Mouse (Mus musculus) kidney, postnatal 0 days (tissue): ENCODE results near the gene Stra6. TPM values are rescaled to one million over a fixed set of nuclear protein-coding genes. Genes with fewer than 3 reads are reported as not detected.

ENCODE experiments used
- ATAC-seq: fragments of 200-750 bp; cut with Nextera tagmentation; replicated peaks from 2 replicates; pipeline ENCODE4 v1.8.0; 2017; ENCODE audit warnings: low read depth, moderate number of reproducible peaks, moderate TSS enrichment, moderate library complexity; ENCODE audit not compliant: low FRiP score
- DNase-seq: peaks from one replicate; pipeline ENCODE4 v3.0.0-alpha.2; 2016; ENCODE audit warnings: low spot score
- H3K27ac ChIP-seq: fragments of 300-500 bp; sonication (generic); 2 replicates; pipeline ENCODE4 v1.5.1; 2014; ENCODE audit warnings: mild to moderate bottlenecking
- H3K27me3 ChIP-seq: fragments of 300-500 bp; sonication (generic); 2 replicates; pipeline ENCODE4 v1.6.1; 2014; ENCODE audit warnings: low read length, mixed read lengths; ENCODE audit not compliant: insufficient read depth
- H3K36me3 ChIP-seq: fragments of 300-500 bp; sonication (generic); 2 replicates; pipeline ENCODE4 v1.6.1; 2014; ENCODE audit warnings: low read length, mixed read lengths; ENCODE audit not compliant: insufficient read depth
- H3K4me1 ChIP-seq: fragments of 300-500 bp; sonication (generic); replicated peaks from 2 replicates; pipeline ENCODE4 v1.6.1; 2014; ENCODE audit warnings: antibody characterized with exemption, low read length, mixed read lengths; ENCODE audit not compliant: insufficient read depth
- H3K4me2 ChIP-seq: fragments of 300-500 bp; sonication (generic); 2 replicates; pipeline ENCODE4 v1.6.1; 2014; ENCODE audit warnings: mild to moderate bottlenecking, low read length, moderate library complexity, mixed read lengths
- H3K4me3 ChIP-seq: fragments of 300-500 bp; sonication (generic); replicated peaks from 2 replicates; pipeline ENCODE4 v1.5.1; 2014; ENCODE audit warnings: low read depth, low read length
- H3K9ac ChIP-seq: fragments of 300-500 bp; sonication (generic); 2 replicates; pipeline ENCODE4 v1.6.1; 2014; ENCODE audit warnings: low read depth, low read length
- H3K9me3 ChIP-seq: fragments of 300-500 bp; sonication (generic); replicated peaks from 2 replicates; pipeline ENCODE4 v1.6.1; 2016; ENCODE audit warnings: low read length, inconsistent platforms, mixed read lengths
- CTCF ChIP-seq: IDR thresholded peaks from 2 replicates; pipeline ENCODE4 v1.5.1; 2016; ENCODE audit warnings: antibody characterized with exemption, low read depth, mild to moderate bottlenecking, moderate library complexity
- WGBS: fragments of 180-500 bp; shearing (Covaris S2); extraction: QIAGEN DNeasy Blood & Tissue Kit; methylation state at CpG from one replicate; pipeline ENCODE4 v1.1.7; 2014; 5-methylcytosine and 5-hydroxymethylcytosine counted together
- polyA plus RNA-seq: library from polyadenylated mRNA; unstranded; fragments of >200 nt; fragmentation: Nextera tagmentation; extraction: Ambion mirVana; gene quantifications from 2 replicates; pipeline ENCODE4 v1.2.1, GENCODE M21; 2015

Gene Stra6
- polyA plus RNA-seq, 1 experiment from 2014 or later = 12.2 TPM

- no peak for ATAC-seq
- Histone ChIP-seq H3K4me2 (no peak overlapping the region), H3K4me1 (no peaks in the 10 kb centered on the region), H3K9me3 (no peaks in the 10 kb centered on the region), H3K27me3 (no peaks in the 10 kb centered on the region), H3K27ac (no peak overlapping the region), H3K4me3 (no peak overlapping the region), H3K9ac (no peak overlapping the region), H3K36me3 (no peaks in the 10 kb centered on the region)
- no peak for DNase-seq
- no peak for TF ChIP-seq CTCF
- 18% methylated on average over 2 of the region's 2 CpGs for WGBS
Measured at GRCm38 (mm10) chr9:58027426-58028180, 36.0 kb upstream of the Stra6 start.

GRCm38 (mm10) chr9:58028841-58029240, 34.7 kb upstream of the Stra6 start:
- Histone ChIP-seq H3K4me1 (no peaks in the 10 kb centered on the region), H3K27ac (no peak overlapping the region), H3K9me3 (no peaks in the 10 kb centered on the region), H3K36me3 (no peaks in the 10 kb centered on the region), H3K9ac (no peak overlapping the region), H3K4me2 (no peak overlapping the region), H3K27me3 (no peaks in the 10 kb centered on the region), H3K4me3 (no peak overlapping the region)
- TF ChIP-seq CTCF = no peak
- DNase-seq = no peak
- ATAC-seq = no peak
- 64% methylated on average over 5 of the region's 5 CpGs for WGBS

DNA sequence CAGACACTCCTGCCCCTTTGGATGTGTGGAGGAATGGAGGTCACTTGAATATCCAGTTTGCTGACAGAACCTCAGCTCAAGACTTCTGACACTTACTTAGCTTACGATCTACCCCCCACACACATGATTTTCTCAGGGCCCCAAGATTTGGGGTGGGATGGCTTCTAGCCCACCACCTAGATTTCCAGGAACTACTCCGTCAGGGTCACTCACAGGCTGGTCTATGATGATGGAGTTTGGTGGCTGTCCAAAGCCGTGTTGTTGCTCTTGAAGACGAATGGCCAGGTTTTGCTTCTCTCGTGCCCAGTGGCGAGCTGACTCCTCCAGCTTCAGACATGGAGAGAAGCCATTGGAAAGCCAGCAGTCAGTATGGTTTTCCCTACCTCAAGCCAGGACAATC, 34.0 kb upstream of the Stra6 start:
- Histone ChIP-seq H3K36me3 (no peaks in the 10 kb centered on the region), H3K9ac (no peak overlapping the region), H3K9me3 (no peaks in the 10 kb centered on the region), H3K4me3 (no peak overlapping the region), H3K4me1 (no peaks in the 10 kb centered on the region), H3K27ac (no peak overlapping the region), H3K4me2 (no peak overlapping the region), H3K27me3 (no peaks in the 10 kb centered on the region)
- no peak for ATAC-seq
- WGBS = 80% methylated on average over 6 of the region's 6 CpGs
- no peak for DNase-seq
- TF ChIP-seq CTCF = no peak

GRCm38 (mm10) chr9:58031895-58032294, 31.7 kb upstream of the Stra6 start:
- no peak overlapping the region for H3K4me3 ChIP-seq
- no peak overlapping the region for H3K9ac ChIP-seq
- no peak for DNase-seq
- H3K4me1 ChIP-seq = no peaks in the 10 kb centered on the region
- no peak for ATAC-seq
- no peaks in the 10 kb centered on the region for H3K9me3 ChIP-seq
- H3K36me3 ChIP-seq = no peaks in the 10 kb centered on the region
- H3K27me3 ChIP-seq = no peaks in the 10 kb centered on the region
- H3K27ac ChIP-seq = no peak overlapping the region
- no peak for TF ChIP-seq CTCF
- 73% methylated on average over 5 of the region's 5 CpGs for WGBS
- no peak overlapping the region for H3K4me2 ChIP-seq

GRCm38 (mm10) chr9:58035519-58035918, 28.1 kb upstream of the Stra6 start:
- DNase-seq (no peak), ATAC-seq (no peak)
- 90% methylated on average over 2 of the region's 2 CpGs for WGBS
- Histone ChIP-seq H3K27ac (no peak overlapping the region), H3K9ac (no peak overlapping the region), H3K4me1 (no peaks in the 10 kb centered on the region), H3K4me3 (no peak overlapping the region), H3K9me3 (no peaks in the 10 kb centered on the region), H3K36me3 (no peaks in the 10 kb centered on the region), H3K27me3 (no peaks in the 10 kb centered on the region), H3K4me2 (no peak overlapping the region)
- no peak for TF ChIP-seq CTCF

DNA sequence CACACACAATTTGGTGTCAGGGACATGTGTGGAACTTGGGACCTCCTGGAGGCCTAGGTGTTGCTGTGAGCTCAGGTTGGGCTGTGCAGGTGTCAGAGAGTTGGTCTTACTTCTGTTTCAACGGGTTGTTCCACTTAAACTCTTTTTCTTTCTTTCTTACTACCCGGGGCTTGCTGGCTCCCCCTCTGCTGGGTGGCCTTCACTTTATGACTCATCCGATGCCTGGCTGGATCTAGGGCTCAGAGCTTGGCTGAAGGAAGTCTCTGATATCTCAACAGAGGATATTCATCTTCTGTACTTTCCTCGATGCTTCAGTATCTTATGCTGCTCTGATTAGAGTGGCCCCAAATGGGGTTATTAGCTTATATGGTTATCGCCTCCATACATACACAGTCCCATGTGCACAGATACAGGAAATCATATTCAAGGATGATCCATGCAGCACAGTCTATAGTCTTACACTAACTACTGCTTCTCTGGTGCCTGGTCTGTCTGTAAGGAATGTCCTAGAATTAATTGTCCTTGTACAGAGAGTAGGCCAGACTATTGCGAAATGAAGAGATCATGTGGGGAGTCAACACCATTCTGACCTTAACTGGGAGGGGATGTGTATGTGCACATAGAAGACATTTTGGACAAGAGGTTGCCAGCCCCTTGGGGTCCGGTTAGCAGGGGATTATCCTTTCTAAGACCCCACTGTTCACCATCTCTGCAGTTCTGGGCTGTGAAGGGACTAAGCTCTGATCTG, 27.5 kb upstream of the Stra6 start:
- H3K9me3 ChIP-seq = no peaks in the 10 kb centered on the region
- no peak overlapping the region for H3K9ac ChIP-seq
- no peak overlapping the region for H3K4me3 ChIP-seq
- H3K4me1 ChIP-seq = no peaks in the 10 kb centered on the region
- DNase-seq (no peak), ATAC-seq (no peak)
- 64% methylated on average over 7 of the region's 7 CpGs for WGBS
- no peaks in the 10 kb centered on the region for H3K36me3 ChIP-seq
- no peak overlapping the region for H3K4me2 ChIP-seq
- TF ChIP-seq CTCF = no peak
- H3K27me3 ChIP-seq = no peaks in the 10 kb centered on the region
- no peak overlapping the region for H3K27ac ChIP-seq
